Mouse (Mus musculus): ENCODE data around the gene Ankrd45. TPM values are rescaled to one million over a fixed set of nuclear protein-coding genes. Genes with fewer than 3 reads are reported as not detected.

Ankrd45 gene
- polyA plus RNA-seq (2012; rRNA removed), result 31.6 and 31.8 TPM in 2 replicates

GRCm38 (mm10) chr1:161142531-161143159 is at the start of gene Ankrd45:
Gene Ankrd45 (plus strand): TSS chr1:161142691.

GRCm38 (mm10) chr1:161130726-161131664 is 11.5 kb upstream of the Ankrd45 start, which contains the start of gene Klhl20:
Gene Klhl20 (minus strand): TSS chr1:161131511.

GRCm38 (mm10) chr1:161159214-161159613 is 16.7 kb downstream of the Ankrd45 start, which contains the start of gene Tex50:
Gene Tex50 (minus strand): TSS chr1:161159314.

Other genes with a start within 250 kb of the Ankrd45 start
- 10.7 and 11.4 TPM in 2 replicates for gene Rc3h1, start 236.3 kb upstream of the Ankrd45 start, polyA plus RNA-seq (2012; rRNA removed)
- 0.35 and 0.48 TPM in 2 replicates for gene Serpinc1, start 164.1 kb upstream of the Ankrd45 start, polyA plus RNA-seq (2012; rRNA removed)
- 9.4 and 9.7 TPM in 2 replicates for gene Zbtb37, start 107.8 kb upstream of the Ankrd45 start, polyA plus RNA-seq (2012; rRNA removed)
- 20.1 and 21.3 TPM in 2 replicates for gene Dars2, start 72.0 kb upstream of the Ankrd45 start, polyA plus RNA-seq (2012; rRNA removed)
- gene Cenpl, start 72.0 kb upstream of the Ankrd45 start, polyA plus RNA-seq (2012; rRNA removed), result 5.2 and 5.8 TPM in 2 replicates
- 18.0 TPM in 2 replicates for gene Klhl20, start 11.2 kb upstream of the Ankrd45 start, polyA plus RNA-seq (2012; rRNA removed)
- not detected in 2 replicates for gene Tex50, start 16.6 kb downstream of the Ankrd45 start, polyA plus RNA-seq (2012; rRNA removed)
- gene Prdx6, start 108.5 kb downstream of the Ankrd45 start, polyA plus RNA-seq (2012; rRNA removed), result 87.4 and 93.6 TPM in 2 replicates

All from central nervous system, embryonic 18 days (tissue).